Mouse (Mus musculus) CH12.LX (cell line): ENCODE results near the gene Rnf38.

Experiments used
- CTCF ChIP-seq, 2 experiments: IDR thresholded peaks in 1 of 2; conservative IDR thresholded peaks in 1 of 2; 2 replicates each; pipeline ENCODE4 v1.5.1; 2011 to 2012; ENCODE audit warnings: low read depth in 2 of 2, low read length in 2 of 2, improper control_type of control experiment in 1 of 2, inconsistent platforms in 1 of 2, mild to moderate bottlenecking in 1 of 2, moderate library complexity in 1 of 2
- E2F4 ChIP-seq: IDR thresholded peaks from 2 replicates; pipeline ENCODE4 v1.6.1; 2011; ENCODE audit warnings: low read depth, low read length, improper control_type of control experiment; ENCODE audit not compliant: insufficient replicate concordance
- EP300 ChIP-seq: IDR thresholded peaks from 2 replicates; pipeline ENCODE4 v1.6.1; 2011; ENCODE audit warnings: low read length, improper control_type of control experiment
- ETS1 ChIP-seq: conservative IDR thresholded peaks from 2 replicates; pipeline ENCODE4 v1.6.1; 2012; ENCODE audit warnings: low read depth, mild to moderate bottlenecking, inconsistent platforms, low read length, improper control_type of control experiment, moderate library complexity
- MEF2A ChIP-seq: IDR thresholded peaks from 2 replicates; pipeline ENCODE4 v1.6.1; 2014; ENCODE audit warnings: low read depth, mild to moderate bottlenecking, inconsistent platforms, low read length, improper control_type of control experiment, borderline replicate concordance
- POLR2A ChIP-seq: IDR thresholded peaks from 2 replicates; pipeline ENCODE4 v1.6.1; 2011; ENCODE audit warnings: low read depth, mild to moderate bottlenecking, improper control_type of control experiment, low read length
- RCOR1 ChIP-seq: conservative IDR thresholded peaks from 2 replicates; pipeline ENCODE4 v1.6.1; 2012; ENCODE audit warnings: low read depth, mild to moderate bottlenecking, inconsistent platforms, low read length, improper control_type of control experiment
- TBP ChIP-seq: conservative IDR thresholded peaks from 2 replicates; pipeline ENCODE4 v1.6.1; 2011; ENCODE audit warnings: low read depth, low read length, improper control_type of control experiment

GRCm38 (mm10) chr4:44223444-44223843 is 10.1 kb downstream of the Rnf38 start:
- TF ChIP-seq EP300 (no peak), MEF2A (no peak), E2F4 (no peak), ETS1 (no peak), TBP (no peak), CTCF (conservative IDR thresholded peaks at IDR 0.05 in 1 of 2, IDR thresholded peaks at IDR 0.05 in 1 of 2; ENCODE audit: low read depth in 2 of 2, low read length in 2 of 2) (no peak), POLR2A (no peak), RCOR1 (no peak)
